Mouse (Mus musculus) cerebellum, adult 2 months (tissue): ENCODE results near the gene Myo1c.

ENCODE experiments used
- CTCF ChIP-seq: fragments of 200-500 bp; IDR thresholded peaks from 2 replicates; pipeline ENCODE4 v1.5.1; 2011; ENCODE audit warnings: low read depth, mild to moderate bottlenecking, control low read depth, low read length, moderate library complexity, borderline replicate concordance; ENCODE audit not compliant: insufficient read depth
- POLR2A ChIP-seq: fragments of 200-500 bp; IDR thresholded peaks from 2 replicates; pipeline ENCODE4 v1.6.1; 2011; ENCODE audit warnings: low read length, control low read depth, borderline replicate concordance; ENCODE audit not compliant: insufficient read depth

- TF ChIP-seq CTCF (no peak), POLR2A (no peak)
These were observed 7.5 kb downstream of the Myo1c start for GRCm38 (mm10) chr11:75657841-75658240.
